Mouse (Mus musculus) liver, adult 2 months (tissue): Measurements from ENCODE around the gene Dip2c.

Experiments used
- CTCF ChIP-seq: fragments of 200-500 bp; IDR thresholded peaks from 2 replicates; pipeline ENCODE4 v1.5.1; 2011; ENCODE audit warnings: low read depth, low read length, control low read depth
- POLR2A ChIP-seq: fragments of 200-500 bp; IDR thresholded peaks from 2 replicates; pipeline ENCODE4 v1.6.1; 2011; ENCODE audit warnings: low read length, control low read depth; ENCODE audit not compliant: insufficient read depth; ENCODE audit errors: extremely low read depth

DNA sequence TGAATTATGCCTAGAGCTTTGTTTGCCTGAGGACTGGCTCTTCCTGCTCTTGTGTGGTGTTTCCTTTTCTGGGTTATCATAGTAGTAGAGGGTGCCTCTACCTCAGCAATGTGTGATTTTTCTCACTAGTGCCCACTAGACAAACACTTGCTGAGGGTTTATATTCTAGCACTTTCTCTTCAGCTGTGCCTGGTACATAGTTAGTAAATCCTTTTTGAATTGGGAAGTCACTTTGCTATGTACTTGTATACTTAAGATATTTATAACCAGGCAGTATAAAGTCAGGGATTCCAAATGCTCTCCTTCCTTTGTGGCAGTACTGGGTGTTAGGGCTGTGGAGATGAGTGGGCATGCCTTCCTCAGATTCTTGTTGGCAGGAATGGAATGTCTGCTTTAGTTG lies 56.9 kb downstream of the Dip2c start:
- TF ChIP-seq CTCF (no peak), POLR2A (no peak)
